Mouse (Mus musculus) lung, postnatal 0 days (tissue): ENCODE data around the gene Adcy9. TPM values are rescaled to one million over a fixed set of nuclear protein-coding genes. Genes with fewer than 3 reads are reported as not detected.
A peak's percentile ranks its signal among the peaks of the same experiment; 100 is the strongest.

Experiments used
- ATAC-seq: fragments of 200-750 bp; cut with Nextera tagmentation; 2 replicates; pipeline ENCODE4 v1.8.0; 2017; ENCODE audit warnings: moderate library complexity
- DNase-seq: peaks from one replicate; pipeline ENCODE4 v3.0.0-alpha.2; 2016; ENCODE audit warnings: low spot score
- H3K27ac ChIP-seq: fragments of 300-500 bp; sonication (generic); 2 replicates; pipeline ENCODE4 v1.5.1; 2014; ENCODE audit warnings: antibody characterized with exemption, mild to moderate bottlenecking, low read length, mixed read lengths
- H3K27me3 ChIP-seq: fragments of 300-500 bp; sonication (generic); replicated peaks from 2 replicates; pipeline ENCODE4 v1.6.1; 2014; ENCODE audit warnings: low read length, mixed read lengths; ENCODE audit not compliant: insufficient read depth
- H3K36me3 ChIP-seq: fragments of 300-500 bp; sonication (generic); 2 replicates; pipeline ENCODE4 v1.6.1; 2014; ENCODE audit warnings: low read length, mixed read lengths; ENCODE audit not compliant: insufficient read depth
- H3K4me1 ChIP-seq: fragments of 300-500 bp; sonication (generic); 2 replicates; pipeline ENCODE4 v1.6.1; 2014; ENCODE audit warnings: antibody characterized with exemption, low read depth, low read length, mixed read lengths; ENCODE audit not compliant: insufficient read depth
- H3K4me2 ChIP-seq: fragments of 300-500 bp; sonication (generic); replicated peaks from 2 replicates; pipeline ENCODE4 v1.6.1; 2014; ENCODE audit warnings: low read depth, mild to moderate bottlenecking, low read length, moderate library complexity, mixed read lengths
- H3K4me3 ChIP-seq: fragments of 300-500 bp; sonication (generic); 2 replicates; pipeline ENCODE4 v1.5.1; 2014; ENCODE audit warnings: low read depth, low read length
- H3K9ac ChIP-seq: fragments of 300-500 bp; sonication (generic); replicated peaks from 2 replicates; pipeline ENCODE4 v1.6.1; 2014; ENCODE audit warnings: low read depth, mild to moderate bottlenecking
- H3K9me3 ChIP-seq: fragments of 300-500 bp; sonication (generic); 2 replicates; pipeline ENCODE4 v1.6.1; 2016; ENCODE audit warnings: low read length, mixed read lengths
- CTCF ChIP-seq: IDR thresholded peaks from 2 replicates; pipeline ENCODE4 v1.5.1; 2016; ENCODE audit warnings: antibody characterized with exemption, mild to moderate bottlenecking
- EP300 ChIP-seq: IDR thresholded peaks from 2 replicates; pipeline ENCODE4 v1.6.1; 2016; ENCODE audit warnings: antibody characterized with exemption, mild to moderate bottlenecking, control low read depth
- WGBS: fragments of 180-500 bp; shearing (Covaris S2); extraction: QIAGEN DNeasy Blood & Tissue Kit; methylation state at CpG from one replicate; pipeline ENCODE4 v1.1.7; 2014; 5-methylcytosine and 5-hydroxymethylcytosine counted together
- polyA plus RNA-seq: library from polyadenylated mRNA; unstranded; fragments of >200 nt; fragmentation: Nextera tagmentation; extraction: Ambion mirVana; gene quantifications from 2 replicates; pipeline ENCODE4 v1.2.1, GENCODE M21; 2015

The Adcy9 gene
- polyA plus RNA-seq, 1 experiment from 2014 or later = 2.9 TPM

GRCm38 (mm10) chr16:4406047-4406586 is 14.2 kb downstream of the Adcy9 start:
- Histone ChIP-seq H3K36me3 (no peaks in the 10 kb centered on the region), H3K4me3 (no peak overlapping the region), H3K9me3 (no peaks in the 10 kb centered on the region), H3K9ac (no peak overlapping the region), H3K27ac (peak overlapping the region; percentile 43; the same call in 1 of the 2 replicates), H3K27me3 (no peaks in the 10 kb centered on the region), H3K4me1 (peaks cover 20% of the 10 kb centered on the region; the same call in 1 of the 2 replicates), H3K4me2 (no peak overlapping the region)
- no peak for DNase-seq
- 75% methylated on average over 6 of the region's 6 CpGs for WGBS
- no peak for ATAC-seq
- TF ChIP-seq EP300 = no peak
- TF ChIP-seq CTCF = no peak

GRCm38 (mm10) chr16:4404933-4405761 is 15.2 kb downstream of the Adcy9 start:
- Histone ChIP-seq H3K27ac (peak overlapping the region; percentile 43; the same call in 1 of the 2 replicates), H3K4me3 (no peak overlapping the region), H3K9me3 (no peaks in the 10 kb centered on the region), H3K9ac (no peak overlapping the region), H3K36me3 (no peaks in the 10 kb centered on the region), H3K4me2 (0 out of 2 replicates have a peak overlapping the region, but pooled peaks have one; percentile 1), H3K4me1 (peaks cover 21% of the 10 kb centered on the region; the same call in 1 of the 2 replicates), H3K27me3 (no peaks in the 10 kb centered on the region)
- no peak for TF ChIP-seq EP300
- TF ChIP-seq CTCF = no peak
- DNase-seq = peak; percentile 73
- ATAC-seq = peak; percentile 85
- WGBS = 36% methylated on average over 8 of the region's 8 CpGs

GRCm38 (mm10) chr16:4401109-4401508 is 19.2 kb downstream of the Adcy9 start:
- Histone ChIP-seq H3K4me1 (peaks cover 21% of the 10 kb centered on the region; the same call in 1 of the 2 replicates), H3K9ac (no peak overlapping the region), H3K27me3 (no peaks in the 10 kb centered on the region), H3K9me3 (no peaks in the 10 kb centered on the region), H3K4me2 (no peak overlapping the region), H3K27ac (0 out of 2 replicates have a peak overlapping the region, but pooled peaks have one; percentile 43), H3K4me3 (no peak overlapping the region), H3K36me3 (no peaks in the 10 kb centered on the region)
- 74% methylated on average over 1 of the region's 1 CpGs for WGBS
- ATAC-seq (no peak), DNase-seq (no peak)
- TF ChIP-seq EP300 (no peak), CTCF (no peak)

GRCm38 (mm10) chr16:4399471-4400223 is 20.7 kb downstream of the Adcy9 start:
- H3K27ac ChIP-seq = no peak overlapping the region
- H3K4me2 ChIP-seq = no peak overlapping the region
- no peaks in the 10 kb centered on the region for H3K9me3 ChIP-seq
- TF ChIP-seq EP300 (no peak), CTCF (no peak)
- H3K9ac ChIP-seq = no peak overlapping the region
- ATAC-seq = peak; percentile 82
- no peaks in the 10 kb centered on the region for H3K36me3 ChIP-seq
- peaks cover 9% of the 10 kb centered on the region; the same call in 1 of the 2 replicates for H3K4me1 ChIP-seq
- peak; percentile 76 for DNase-seq
- WGBS = 47% methylated on average over 5 of the region's 5 CpGs
- no peak overlapping the region for H3K4me3 ChIP-seq
- no peaks in the 10 kb centered on the region for H3K27me3 ChIP-seq

GRCm38 (mm10) chr16:4398782-4399181 is 21.5 kb downstream of the Adcy9 start:
- 70% methylated on average over 2 of the region's 2 CpGs for WGBS
- no peaks in the 10 kb centered on the region for H3K9me3 ChIP-seq
- no peak overlapping the region for H3K27ac ChIP-seq
- no peak overlapping the region for H3K9ac ChIP-seq
- peaks cover 6% of the 10 kb centered on the region; the same call in 1 of the 2 replicates for H3K4me1 ChIP-seq
- DNase-seq (no peak), ATAC-seq (no peak)
- TF ChIP-seq CTCF (no peak), EP300 (no peak)
- H3K4me2 ChIP-seq = no peak overlapping the region
- H3K27me3 ChIP-seq = no peaks in the 10 kb centered on the region
- no peak overlapping the region for H3K4me3 ChIP-seq
- H3K36me3 ChIP-seq = no peaks in the 10 kb centered on the region

- H3K9me3 ChIP-seq = no peaks in the 10 kb centered on the region
- ATAC-seq (no peak), DNase-seq (no peak)
- H3K4me1 ChIP-seq = peaks cover 3% of the 10 kb centered on the region; the same call in 1 of the 2 replicates
- no peak overlapping the region for H3K4me3 ChIP-seq
- 84% methylated on average over 7 of the region's 7 CpGs for WGBS
- H3K9ac ChIP-seq = no peak overlapping the region
- H3K4me2 ChIP-seq = no peak overlapping the region
- TF ChIP-seq EP300 (no peak), CTCF (no peak)
- H3K27me3 ChIP-seq = no peaks in the 10 kb centered on the region
- H3K27ac ChIP-seq = no peak overlapping the region
- H3K36me3 ChIP-seq = no peaks in the 10 kb centered on the region
Observed at GRCm38 (mm10) chr16:4397636-4398035, 22.7 kb downstream of the Adcy9 start.
